Mouse (Mus musculus): ENCODE measurements around the gene Lta.

GRCm38 (mm10) chr17:35201787-35202186 lies 3.4 kb downstream of the Lta start, which contains the start of gene Tnf:
- TF ChIP-seq CTCF (IDR thresholded peaks at IDR 0.05; ENCODE audit: low read depth, low read length), result no peak
- TF ChIP-seq GATA1 (IDR thresholded peaks at IDR 0.05; ENCODE audit: borderline replicate concordance, low read length), result no peak
